Mouse (Mus musculus) megakaryocyte progenitor cell, adult 5-6 weeks (primary cell): ENCODE results near the gene Gclc. TPM values are rescaled to one million over a fixed set of nuclear protein-coding genes. Genes with fewer than 3 reads are reported as not detected.

Source experiments
- total RNA-seq, 2 experiments: library from RNA; stranded (forward) in 1 of 2; stranded (reverse) in 1 of 2; fragments of 157-497, 149-512 nt in 1 of 2; fragments of 200-1000 nt in 1 of 2; gene quantifications; 2 replicates each; pipeline versions ENCODE4 v1.2.3 to v1.2.4; 2015 to 2017

Gene Gclc
- total RNA-seq, 2 experiments from 2014 or later, result 38.5 to 54.8 TPM

Other genes starting within 250 kb of the Gclc start
- 9.1 and 10.2 TPM in 2 replicates for gene Lrrc1, start 209.7 kb upstream of the Gclc start, total RNA-seq (2015)
- 13.8 and 17.2 TPM in 2 replicates for gene Lrrc1, start 209.7 kb upstream of the Gclc start, total RNA-seq (2017)
- not detected in 2 replicates for gene Klhl31, start 118.0 kb upstream of the Gclc start, total RNA-seq (2015)
- not detected in 2 replicates for gene Klhl31, start 118.0 kb upstream of the Gclc start, total RNA-seq (2017)
- gene Elovl5, start 162.8 kb downstream of the Gclc start, total RNA-seq (2015), result 97.0 and 107 TPM in 2 replicates
- gene Elovl5, start 162.8 kb downstream of the Gclc start, total RNA-seq (2017), result 104 and 107 TPM in 2 replicates